Mouse (Mus musculus) cerebellum, postnatal 4 days (tissue): ENCODE measurements at regions not wholly inside any gene's neighbourhood (a gene's known extent, or its start where the extent isn't known, plus 50 kb on each side); places are given as distances from the start of the nearest gene placed in this dataset.

ENCODE experiments used
- DNase-seq, 2 experiments: peaks; one replicate each; pipeline ENCODE4 v3.0.0; 2022; ENCODE audit warnings: low spot score in 2 of 2, mixed read lengths in 1 of 2

DNA sequence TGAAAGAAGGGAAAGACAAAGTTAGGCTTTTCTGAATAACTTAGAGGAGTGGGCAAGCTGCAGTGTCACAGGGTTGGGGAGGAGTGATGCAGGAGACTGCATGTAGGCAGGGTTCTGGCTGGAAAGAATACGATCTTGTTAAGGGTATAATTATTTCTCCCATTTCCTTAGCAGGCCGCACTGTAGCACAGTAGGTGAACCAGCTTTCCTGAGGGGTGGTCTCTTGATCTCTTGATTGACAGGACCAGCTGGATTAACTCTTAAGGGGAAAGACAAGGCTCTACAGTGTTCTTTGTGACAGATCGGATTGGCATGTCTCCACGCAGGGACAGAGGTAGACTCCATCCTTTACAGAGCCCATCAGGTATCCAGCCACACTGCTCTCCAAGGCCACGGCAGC, 54.5 kb upstream of the Meis1 start:
- no peak for DNase-seq

DNA sequence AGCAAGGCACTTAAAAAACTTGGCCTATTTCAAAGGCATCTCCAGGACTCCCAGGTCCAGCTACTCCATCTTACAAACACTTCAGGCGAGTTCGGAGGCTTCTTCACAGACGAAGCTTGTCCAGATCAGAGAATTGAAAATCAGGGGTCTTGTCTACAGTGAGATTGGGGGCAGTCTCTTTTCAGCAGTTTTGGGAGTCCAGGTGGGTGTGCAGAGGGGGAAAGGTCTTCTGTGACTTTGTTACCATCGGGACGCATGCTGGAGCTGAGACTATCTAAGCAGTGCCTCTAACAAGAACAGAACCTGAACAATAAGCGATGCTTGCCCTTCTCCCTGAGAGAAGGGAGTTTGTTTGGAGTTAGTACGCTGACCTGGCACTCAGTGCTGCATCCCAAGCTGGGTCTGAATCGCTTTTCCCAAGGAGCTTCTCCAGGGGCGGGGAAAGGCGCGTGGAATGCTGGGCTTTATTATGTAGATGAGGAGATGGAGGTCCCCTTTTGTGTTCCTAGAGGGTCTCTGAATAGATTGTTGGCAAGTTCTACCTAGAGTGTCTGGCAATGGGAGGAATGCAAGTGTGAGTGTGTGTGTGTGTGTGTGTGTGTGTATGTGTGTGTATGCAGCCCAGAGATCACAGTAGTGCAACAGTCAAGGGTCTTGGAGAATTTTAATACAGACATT, 55.2 kb upstream of the Meis1 start:
- DNase-seq, result peak in 1 of 2 experiments; percentile 12

DNA sequence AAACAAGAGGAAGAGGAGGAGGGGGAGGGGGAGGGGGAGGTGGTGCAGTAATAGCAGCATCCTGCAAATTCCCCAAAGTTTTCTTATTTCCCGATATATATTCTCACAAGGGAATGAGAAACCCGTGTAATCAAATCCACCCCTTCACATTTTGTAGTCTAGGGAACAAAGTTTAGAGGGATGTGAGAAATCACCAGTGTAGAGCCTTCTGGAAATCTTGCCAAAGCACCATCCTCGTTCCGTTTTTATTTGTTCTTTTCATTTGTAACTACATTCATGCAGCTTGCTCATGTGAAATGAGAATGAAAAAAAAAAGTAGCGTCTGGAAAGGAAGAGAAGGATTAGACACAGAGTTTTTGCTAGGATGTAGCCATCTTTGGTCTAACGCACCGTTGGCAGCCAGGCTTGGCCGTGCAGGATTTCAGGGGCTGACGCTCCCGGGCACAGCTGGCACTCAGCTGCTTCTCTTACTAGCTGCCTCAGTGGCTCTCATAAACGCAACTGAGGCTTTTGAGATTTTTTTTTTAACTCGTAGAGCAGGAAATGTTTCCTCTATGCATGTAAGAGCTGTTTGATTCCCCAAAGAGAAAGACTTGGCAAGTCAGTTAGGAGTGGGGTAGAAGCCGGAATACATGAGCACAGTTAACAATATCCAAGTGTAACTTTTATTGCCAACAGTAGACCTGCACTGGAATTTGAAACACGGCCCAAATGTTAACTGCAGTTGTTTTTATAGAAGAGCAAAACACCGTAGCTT, 72.5 kb upstream of the Meis1 start:
- DNase-seq, result no peak

DNA sequence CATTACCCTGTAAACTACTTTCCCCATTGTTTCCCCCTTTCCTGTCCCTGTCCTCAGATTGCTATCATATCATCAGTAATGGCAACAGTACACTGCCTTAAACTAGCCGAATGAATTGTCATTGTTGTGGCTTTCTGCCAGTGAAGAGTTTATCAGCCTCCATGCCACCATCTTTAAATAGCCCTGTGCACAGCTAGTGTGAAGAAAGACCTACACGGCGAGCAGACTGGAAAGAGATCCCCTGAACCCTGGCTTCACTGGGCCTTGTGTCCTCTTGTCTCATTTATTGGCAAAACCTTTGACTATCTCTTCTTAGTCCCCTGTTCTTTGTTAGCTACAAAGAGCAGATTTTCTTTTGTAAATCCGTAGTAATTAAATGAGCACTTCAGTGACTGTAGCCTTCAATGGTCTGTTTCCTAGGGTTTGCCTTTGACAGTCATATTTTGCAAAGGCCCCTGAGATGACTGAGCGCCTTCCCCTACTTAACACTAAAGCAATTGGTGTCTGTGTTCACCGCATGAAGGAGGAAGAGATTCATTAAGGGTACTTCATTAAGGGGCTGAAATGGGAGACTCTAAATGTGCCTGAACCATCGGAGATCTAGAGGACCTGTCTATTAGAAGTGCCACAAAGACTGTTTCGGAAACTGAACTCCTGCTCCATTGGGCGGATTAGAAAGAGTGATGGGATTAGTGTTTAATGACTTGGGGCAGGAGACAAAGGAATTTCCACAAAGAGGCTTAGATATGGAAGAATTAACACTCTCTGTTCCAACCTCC, 74.4 kb upstream of the Meis1 start:
- no peak for DNase-seq

DNA sequence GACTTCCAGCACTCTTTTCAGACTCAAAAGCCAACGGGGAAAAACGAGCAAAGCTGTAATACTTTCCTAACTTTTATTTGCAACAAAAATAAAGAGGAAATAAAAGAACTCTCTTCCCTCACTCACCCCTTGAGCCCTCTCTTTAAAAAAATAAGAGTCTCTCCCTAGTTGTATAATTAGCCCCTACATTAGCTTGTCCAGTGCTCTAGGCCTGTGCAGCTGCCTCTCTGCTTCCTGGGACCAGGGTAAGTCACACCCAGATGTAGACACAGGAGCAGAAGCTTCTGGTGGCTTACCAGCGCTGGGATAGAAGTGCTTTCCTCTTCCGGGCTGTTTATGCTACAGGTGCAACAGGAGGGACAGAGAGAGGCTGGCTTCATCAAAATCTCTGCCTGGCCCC, 75.0 kb upstream of the Meis1 start:
- no peak for DNase-seq

DNA sequence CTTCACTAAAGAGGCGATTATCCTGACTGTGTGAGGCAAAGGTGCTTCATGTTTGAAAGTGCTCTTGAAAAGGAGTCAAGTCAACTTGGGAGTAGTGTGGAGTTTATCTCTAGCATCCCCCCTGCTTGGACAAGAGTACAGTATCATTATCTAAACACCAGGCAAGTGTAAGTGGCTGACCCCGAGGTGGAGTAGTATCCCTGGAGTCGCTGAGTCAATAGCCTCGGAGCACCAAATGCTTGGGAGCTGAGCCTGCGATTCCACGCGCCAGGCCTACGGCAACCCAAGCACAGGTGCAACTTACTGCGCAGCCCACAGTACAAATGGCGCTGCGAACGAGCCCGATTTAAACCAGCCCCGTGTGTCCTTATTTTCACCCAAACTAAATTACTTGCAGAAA, 75.4 kb upstream of the Meis1 start:
- DNase-seq, result no peak

DNA sequence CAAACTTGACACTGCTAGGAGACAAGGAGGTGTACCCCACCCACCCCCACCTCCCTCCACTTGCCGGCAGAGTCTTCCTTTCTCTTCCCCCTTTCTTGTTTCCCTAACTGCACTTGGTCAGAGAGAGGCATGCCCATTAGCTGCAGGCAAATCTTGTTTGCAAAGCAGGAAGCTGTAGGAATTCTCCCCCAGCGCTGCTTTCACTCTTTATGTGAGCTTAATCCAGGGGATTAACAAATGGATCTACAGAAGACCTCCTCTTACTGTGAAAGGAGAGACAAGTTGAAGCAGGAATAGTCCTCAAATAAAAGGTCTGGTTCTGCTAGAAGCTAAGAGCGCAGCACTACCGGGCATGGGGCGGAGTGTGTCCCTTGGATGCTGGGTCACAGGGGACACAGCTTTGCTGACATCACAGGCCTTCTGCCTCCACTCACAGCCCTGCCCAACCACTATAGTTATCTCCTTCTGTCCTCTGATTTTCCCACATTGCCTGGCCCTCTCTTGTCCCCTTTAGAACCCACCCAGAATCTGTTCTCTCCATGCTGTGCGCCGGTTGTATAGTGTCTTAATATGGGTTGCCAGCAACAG, 84.3 kb upstream of the Meis1 start:
- no peak for DNase-seq

DNA sequence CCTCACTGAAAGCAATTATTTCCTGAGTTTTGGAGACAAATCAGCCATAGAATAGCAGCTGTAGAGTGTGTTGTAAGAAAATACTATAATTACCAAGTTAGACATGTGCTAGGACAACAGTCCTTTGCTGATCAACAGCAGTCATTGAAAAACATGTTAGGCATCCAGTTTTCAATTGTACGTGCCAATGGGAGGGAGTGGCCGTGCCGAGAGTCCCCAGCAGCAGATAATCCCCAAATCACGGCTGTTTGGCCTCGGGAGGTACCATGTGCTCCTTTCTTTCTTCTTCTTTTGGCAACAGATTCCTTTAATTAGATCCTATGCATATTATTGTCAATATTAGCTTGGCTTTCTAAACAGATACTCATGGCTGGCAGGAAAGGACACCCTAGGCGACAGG, 88.4 kb upstream of the Meis1 start:
- DNase-seq, result no peak

DNA sequence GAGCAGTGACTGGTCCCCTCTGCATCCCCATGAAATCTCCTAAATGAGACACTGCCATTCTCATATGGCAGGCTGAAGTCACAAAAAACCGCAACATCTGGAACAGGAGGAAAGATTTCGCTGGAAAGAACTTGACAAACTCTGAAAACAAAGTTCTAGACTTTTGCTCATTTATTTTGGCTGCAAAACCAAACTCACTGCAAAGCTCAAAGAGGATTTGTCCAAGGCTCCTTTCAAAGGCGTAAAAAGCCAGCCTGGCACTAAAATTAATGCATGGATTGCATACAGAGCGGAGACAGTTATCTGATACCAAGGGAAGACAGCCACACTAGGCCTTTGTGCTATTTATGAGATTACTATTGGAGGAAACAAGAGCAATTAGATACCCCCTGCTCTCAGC, 90.3 kb upstream of the Meis1 start:
- DNase-seq, result no peak

DNA sequence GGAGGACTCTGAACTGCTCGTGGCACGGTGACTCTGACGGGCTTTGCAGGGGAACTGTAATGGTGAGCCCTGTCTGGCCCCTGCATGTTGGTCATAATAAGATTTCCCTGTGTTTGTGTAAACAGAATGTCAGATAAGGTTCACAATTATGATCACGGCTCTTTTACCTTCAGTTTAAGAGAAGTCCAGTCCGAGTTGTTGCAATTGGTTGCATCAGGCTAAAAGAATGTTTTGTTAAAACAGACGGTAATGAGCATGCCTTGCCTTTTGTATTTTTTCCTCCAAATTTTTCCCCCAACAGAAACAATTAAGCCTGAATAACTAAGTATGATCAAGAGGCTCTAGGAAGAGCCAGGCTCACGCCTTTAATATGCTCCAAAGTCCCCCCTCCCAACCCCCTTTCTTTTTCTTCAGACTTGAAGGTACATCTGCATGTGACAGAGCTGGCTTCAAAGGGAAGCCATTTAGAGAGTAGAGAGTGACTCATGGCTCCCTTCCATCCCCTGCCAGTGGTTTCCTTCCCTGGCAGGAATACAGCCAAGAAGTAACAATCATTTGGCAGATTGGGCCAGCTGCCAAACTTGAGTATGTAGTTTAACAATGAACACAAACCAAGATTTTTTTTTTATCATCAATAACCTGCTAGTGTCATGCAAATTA, 93.3 kb upstream of the Meis1 start:
- DNase-seq, result peak in 1 of 2 experiments; percentile 19

DNA sequence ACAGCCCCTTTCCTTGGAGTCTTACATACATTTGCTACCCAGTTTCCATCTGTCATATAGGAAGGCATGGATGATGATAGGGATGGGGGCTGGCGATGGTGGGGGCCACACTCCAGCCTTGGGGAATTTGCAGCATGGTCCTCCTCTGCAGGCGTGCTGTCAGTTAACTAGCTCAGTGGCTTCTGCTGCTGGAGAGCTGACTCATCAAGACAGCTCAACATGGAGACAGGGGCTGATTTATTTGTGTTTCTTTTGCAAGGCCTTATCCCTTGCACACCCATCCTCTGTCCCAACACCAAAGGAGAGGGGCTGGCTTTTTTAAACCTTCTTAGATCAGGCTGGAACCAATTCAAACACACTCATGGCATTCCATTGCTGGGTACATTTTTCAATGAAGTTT, 98.3 kb upstream of the Meis1 start:
- no peak for DNase-seq

DNA sequence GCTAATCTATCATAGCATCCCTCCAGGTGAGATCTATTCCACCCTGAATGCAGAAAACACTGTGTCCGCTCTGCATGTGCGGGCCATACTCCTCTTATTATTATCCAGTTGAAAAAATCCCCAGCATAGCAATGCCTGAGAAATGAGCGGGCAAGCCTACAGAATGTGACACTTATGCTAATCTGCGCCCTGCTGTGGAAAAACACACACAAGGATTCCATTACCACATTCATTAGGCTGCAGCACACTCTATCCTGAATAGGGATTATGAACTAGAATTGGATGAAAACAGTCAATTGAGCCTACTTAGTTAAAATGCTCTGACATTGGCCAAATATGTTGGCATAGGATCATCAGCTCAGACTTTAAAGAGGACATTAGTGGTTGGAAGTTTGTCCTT, 99.5 kb upstream of the Meis1 start:
- no peak for DNase-seq

DNA sequence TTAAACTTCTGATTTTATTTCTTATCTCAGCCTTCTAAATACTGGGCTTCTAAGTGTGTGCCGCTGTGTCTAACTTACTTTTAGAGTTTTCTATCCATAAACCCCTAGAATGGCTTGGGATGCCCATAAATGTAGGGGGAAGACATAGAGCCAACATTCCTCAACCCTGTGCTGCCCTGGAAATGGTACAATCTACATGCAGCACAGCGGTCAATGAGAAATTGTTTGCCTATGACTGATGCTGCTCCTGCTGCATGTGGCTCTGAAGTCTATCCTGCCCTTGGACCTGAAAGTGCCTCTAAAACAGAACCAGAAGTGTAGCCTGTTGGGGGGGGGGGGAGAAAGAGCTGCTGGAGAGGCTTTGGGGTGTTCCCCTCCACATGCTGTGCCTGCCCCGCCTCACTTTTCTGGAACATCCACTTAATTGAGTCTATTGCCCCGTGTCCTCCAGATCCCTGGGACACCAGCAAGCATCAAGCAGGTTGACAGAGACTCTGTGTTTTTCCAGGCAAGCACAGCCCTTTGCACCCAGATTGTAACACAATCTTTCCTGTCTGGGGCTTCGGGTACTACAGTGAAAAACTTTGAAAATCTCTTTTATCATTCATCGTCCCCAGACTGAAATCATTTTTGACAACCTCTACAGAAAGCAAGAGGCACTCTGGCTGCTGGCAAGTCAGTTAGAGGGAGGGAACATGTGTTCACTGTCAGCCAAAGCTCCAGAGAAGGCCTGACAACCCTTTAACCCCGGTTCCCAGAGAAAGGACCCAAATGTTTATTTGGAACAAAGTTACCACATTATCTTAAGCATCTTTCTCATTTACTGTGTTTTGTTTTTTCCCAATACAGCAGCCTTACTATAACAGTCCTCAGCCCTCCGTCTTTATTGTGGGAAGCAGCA, 101.4 kb upstream of the Meis1 start:
- no peak for DNase-seq

DNA sequence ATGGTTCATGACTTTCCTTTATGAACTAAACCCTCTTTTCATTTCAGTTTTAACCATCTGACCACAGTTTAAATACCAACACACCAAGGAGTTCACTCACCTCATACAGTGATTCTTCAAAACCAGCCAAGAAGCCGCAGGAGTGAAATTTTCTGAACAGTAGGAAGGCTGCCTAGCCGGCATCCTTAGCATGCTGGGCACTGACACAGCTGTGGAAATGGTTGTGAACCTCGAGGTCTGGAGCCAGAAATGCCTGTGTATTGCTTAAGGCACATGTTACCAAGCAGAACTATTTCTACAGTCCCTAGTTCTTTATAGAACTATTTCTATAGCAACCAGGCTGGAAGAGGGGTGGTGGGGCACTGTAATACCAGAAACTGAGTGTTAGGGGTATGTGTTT, 102.1 kb upstream of the Meis1 start:
- DNase-seq, result no peak

DNA sequence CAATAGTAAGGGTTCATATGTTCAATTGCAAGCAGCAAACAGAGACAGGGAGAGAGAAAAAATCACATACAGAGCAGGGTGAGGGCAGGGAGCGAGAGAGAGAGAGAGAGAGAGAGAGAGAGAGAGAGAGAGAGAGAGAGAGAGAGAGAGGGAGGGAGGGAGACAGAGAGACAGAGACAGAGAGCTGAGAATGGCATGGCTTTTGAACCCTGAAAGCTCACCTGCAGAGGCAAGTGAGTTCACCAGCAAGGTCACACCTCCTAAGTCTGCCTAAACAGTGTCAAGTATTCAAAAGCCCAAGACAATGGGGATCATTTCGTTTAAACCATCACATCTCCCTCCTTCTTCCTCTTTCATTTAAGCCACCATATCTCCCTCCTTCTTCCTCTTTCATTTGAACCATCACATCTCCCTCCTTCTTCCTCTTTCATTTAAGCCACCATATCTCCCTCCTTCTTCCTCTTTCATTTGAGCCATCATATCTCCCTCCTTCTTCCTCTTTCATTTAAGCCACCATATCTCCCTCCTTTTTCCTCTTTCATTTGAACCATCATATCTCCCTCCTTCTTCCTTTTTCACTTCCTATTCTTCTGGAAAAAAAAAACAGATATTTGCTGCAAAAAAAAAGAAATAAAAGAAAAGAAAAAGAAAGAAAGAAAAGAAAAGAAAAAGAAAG, 116.7 kb upstream of the Meis1 start:
- DNase-seq, result no peak

DNA sequence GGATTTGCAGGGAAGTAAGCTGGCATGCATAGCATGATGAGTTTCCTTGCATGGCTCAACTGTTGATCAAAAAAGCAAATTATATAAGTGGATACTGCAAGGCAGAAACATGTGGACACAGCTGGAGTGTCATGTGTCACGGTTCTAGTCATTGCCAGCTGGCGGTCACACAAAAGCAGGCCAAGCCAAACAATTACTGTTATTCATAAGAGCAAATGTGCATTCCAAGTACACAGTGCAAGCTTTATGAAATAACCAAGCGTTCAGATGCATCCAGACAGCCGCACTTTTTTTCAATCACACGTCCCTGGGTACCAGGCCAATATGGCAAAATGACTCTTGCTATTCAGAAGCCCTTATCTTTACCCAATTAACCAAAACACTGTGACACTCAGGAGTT, 119.6 kb upstream of the Meis1 start:
- no peak for DNase-seq

DNA sequence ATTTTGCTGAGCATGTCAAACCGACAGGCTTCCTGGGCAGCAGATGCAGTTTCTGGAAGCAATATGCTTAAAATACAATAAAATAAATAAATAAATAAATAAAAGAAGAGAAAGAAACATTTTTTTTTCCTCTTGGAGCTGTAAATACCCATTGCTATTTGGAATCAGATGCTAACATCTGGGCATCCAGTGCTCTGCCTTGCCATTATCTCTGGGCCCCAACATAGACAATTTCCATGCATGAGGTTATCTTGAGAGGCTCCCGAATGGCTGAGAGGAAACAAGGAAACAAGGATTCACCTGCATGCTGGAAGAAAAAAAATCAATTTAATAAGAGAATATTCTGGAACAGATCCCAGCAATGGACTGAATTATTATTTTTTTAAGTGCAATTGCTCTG, 120.0 kb upstream of the Meis1 start:
- DNase-seq, result no peak

DNA sequence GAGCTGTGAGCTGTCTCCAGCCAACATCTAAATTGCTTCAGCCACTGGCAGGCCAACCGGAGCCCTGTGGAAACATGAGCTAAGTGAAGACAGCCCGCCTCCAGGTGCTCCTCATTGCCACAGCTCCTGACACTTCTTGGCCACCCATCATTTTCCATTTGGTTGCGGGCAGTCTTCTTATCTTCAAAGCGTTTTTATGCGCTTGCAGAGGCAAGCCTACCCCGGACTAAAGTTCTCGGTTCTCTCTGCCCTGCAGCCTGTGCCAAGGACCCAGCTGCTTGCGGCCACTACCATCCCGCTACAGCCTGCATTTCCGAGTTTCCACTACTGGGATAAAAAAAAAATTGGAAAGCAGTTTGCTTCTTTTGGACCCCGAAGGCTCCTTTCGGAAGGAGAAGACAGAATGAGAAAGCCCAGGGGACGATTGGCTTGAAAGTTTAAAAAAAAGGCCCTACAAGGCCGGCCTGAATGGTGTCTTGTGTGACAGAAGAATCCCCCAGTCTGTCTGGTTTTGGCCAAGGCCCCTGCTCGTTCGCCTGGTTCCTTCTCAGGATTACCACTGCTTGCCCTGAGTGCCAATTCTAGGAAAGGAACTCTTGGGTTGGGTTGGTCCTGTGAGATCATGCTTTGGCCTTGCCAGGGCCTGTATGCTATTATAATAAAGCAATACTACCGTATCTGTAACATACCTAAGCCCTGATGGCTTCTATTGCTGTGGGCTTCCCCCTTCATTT, 124.6 kb upstream of the Meis1 start:
- no peak for DNase-seq

DNA sequence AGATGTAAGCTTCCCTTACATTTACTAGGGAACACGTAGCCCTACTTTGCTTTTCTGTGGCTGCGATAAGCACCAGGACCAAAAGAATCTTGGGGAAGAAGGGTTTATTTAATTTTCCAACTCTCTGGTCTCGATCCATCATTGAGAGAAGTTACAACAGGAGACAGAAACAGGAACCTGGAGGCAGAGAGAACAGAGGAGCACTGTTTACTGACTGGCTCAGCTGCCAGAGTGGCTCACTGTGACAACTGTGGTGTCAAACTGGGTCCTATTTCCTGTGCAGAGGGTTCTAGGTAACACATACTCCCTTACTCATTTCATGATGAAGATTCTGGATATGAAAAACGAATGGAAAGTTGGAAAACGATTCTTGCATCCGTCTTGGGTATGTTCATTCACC, 125.7 kb upstream of the Meis1 start:
- no peak for DNase-seq

DNA sequence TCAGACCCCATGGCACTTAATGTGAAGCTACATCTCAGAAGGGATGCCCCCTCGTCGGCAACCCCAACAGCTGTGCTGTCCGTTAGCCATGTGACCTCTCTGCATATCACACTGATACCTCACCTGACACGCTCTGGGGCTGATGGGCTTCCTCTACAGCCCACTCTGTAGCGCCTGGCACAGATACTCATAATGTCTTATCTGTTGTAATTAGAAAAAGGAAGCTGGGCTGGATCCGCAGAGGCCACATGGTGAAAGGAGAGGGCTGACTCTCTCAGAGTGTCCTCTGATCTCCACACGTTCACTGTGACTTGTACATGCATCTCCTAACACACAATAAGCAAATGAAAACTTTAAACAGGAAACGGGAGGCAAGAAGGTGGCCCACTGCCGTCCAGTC, 126.5 kb upstream of the Meis1 start:
- DNase-seq, result no peak
